Mouse (Mus musculus) gastrocnemius, postnatal 4 days (tissue): ENCODE results near the gene Cryl1. TPM values are rescaled to one million over a fixed set of nuclear protein-coding genes. Genes with fewer than 3 reads are reported as not detected.

Source experiments
- DNase-seq, 2 experiments: peaks; one replicate each; pipeline ENCODE4 v3.0.0; 2021 to 2022; ENCODE audit warnings: low spot score in 2 of 2, mixed read lengths in 2 of 2
- total RNA-seq, 2 experiments: library from RNA; stranded (reverse); gene quantifications; 2 replicates each; pipeline ENCODE4 v1.2.3; 2021

Gene Cryl1
- total RNA-seq, 2 experiments from 2014 or later, result 7.6 to 10.1 TPM

DNA sequence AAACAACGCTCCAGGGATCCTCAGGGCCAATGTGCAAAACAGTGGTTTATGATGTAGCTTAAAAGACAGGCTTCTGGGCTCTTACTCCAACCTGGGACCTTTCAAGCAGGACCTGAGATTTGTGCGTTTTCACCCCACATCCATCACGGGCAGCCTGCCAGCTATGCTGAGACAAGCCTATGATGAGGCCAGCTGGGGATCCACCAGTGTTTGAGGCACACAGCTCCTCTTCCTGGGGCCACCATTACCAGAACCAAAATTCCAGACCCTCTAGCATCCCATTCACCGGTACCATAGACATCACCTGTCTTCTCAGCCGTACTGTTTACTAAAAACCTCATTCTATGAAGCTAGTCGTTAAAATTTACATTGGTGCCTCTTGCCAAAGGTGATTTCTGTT lies 151.8 kb downstream of the Cryl1 start:
- peak in 1 of 2 experiments; percentile 22 for DNase-seq

DNA sequence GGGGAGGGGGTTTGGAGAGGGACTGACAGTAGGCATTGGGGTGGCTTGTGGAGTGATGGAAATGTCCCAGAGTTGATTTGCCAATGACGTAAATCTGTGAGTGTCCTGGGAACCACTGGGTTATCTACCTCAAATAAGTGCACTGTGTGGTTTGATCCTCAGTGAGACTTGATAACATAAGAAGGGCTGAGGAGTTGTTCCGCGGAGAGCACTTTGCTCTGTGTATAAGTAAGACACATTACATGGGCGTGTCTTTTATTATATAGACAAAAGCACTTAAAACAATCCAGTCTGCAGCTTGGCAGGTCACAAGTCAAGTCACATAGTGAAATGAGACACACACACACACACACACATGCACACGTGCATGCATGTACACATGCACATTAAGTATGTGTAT lies 155.4 kb downstream of the Cryl1 start:
- no peak for DNase-seq

DNA sequence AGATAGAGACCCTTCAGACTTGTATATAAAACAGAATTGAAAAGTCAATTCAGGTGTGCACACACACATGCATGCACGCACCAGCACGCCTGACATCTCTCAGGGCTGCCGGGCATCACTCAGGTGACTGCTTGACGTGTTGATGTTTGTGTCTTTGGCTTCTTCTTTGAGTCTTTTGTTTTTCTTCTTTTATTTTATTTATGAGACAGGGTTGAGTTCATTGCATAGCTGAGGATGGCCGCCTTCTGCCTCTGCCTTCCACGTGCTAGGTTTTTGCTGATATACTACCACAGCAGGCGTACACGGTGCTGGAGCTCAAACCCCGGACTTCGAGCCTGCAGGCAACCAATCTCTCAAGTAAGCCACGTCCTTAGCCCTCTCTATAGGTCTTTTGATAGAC lies 163.1 kb downstream of the Cryl1 start:
- no peak for DNase-seq

DNA sequence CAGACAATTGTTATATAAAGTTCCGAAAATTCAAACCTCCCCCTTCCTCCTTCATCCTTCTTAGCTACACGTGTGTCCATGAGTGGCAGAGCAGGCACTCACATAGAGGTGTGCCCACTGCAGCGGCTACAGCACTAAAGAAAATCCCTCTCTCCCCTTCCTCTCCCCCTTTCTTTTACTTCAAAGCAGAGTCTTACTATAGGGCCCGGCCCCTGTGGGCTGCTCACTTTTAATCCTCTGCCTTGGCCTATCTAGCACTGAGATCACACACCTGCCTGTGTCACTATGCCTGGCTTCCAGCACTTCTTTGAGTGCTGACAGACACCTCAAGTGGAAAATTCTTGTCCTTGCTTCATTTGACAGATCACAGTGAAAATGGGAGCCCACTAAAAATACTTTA lies 163.6 kb downstream of the Cryl1 start:
- DNase-seq, result no peak

DNA sequence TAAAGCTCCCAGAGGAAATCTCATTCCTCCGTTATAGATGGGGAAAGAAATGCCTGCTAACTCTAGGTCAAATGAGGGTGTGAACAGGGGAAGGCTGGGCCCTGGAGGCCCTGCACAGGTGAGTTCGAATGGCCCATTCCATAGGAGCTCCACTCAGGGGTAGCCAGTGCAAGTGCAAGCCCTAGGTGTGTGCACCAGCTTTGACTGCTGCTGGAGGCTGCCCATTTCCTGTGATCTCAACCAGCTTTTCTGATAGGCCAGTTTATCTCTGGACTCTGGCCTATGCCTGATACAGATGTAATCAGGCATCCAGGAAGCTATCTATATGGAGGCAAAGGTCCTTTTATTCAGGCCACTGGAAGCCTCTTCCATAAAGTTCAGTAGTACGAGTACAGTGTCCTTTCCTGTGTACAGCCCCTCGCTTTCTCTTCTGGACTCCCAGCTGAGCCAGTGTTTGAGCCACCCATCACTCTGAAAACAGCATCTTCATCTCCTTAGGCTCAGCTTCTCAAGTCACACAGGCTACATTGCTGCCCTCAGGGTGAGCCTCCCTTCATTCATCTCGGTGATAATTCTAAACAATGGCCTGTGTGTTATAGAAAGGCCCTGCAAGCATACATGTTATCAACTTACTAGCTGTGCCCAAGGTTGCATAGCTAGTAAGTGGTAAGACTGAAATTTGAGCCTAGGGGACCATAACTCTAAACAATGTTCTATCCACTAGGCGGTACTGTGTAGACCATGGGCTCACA lies 167.9 kb downstream of the Cryl1 start:
- DNase-seq, result no peak

Other genes with a start within 250 kb of the Cryl1 start
- gene Ift88, start 25.5 kb upstream of the Cryl1 start, total RNA-seq, result 1 to 10 TPM; 7.9 to 8.4 TPM
- gene Il17d, start 126.2 kb upstream of the Cryl1 start, total RNA-seq, result 10 to 100 TPM; 13.5 to 16.3 TPM
- gene Eef1akmt1, start 173.1 kb upstream of the Cryl1 start, total RNA-seq, result 10 to 100 TPM; 25.7 to 28.1 TPM